Mouse (Mus musculus) olfactory bulb, adult 2 months (tissue): ENCODE measurements around the gene Nr3c2.

Experiments
- CTCF ChIP-seq: fragments of 200-500 bp; IDR thresholded peaks from 2 replicates; pipeline ENCODE4 v1.5.1; 2012; ENCODE audit warnings: low read depth, mild to moderate bottlenecking, low read length, moderate library complexity; ENCODE audit not compliant: insufficient read depth
- POLR2A ChIP-seq: fragments of 200-500 bp; IDR thresholded peaks from 2 replicates; pipeline ENCODE4 v1.6.1; 2012; ENCODE audit warnings: mild to moderate bottlenecking, low read depth, low read length, moderate library complexity; ENCODE audit not compliant: insufficient read depth

GRCm38 (mm10) chr8:77213893-77214464 lies 314.7 kb downstream of the Nr3c2 start:
- TF ChIP-seq CTCF (no peak), POLR2A (no peak)
